Mouse (Mus musculus) heart, postnatal 0 days (tissue): Measurements from ENCODE around the gene Pmel. TPM values are rescaled to one million over a fixed set of nuclear protein-coding genes. Genes with fewer than 3 reads are reported as not detected.

Experiments used
- ATAC-seq: fragments of 200-750 bp; cut with Nextera tagmentation; 2 replicates; pipeline ENCODE4 v1.8.0; 2017; ENCODE audit warnings: low read depth, moderate number of reproducible peaks, moderate library complexity; ENCODE audit not compliant: insufficient read depth
- DNase-seq: peaks from one replicate; pipeline ENCODE4 v3.0.0-alpha.2; 2016; ENCODE audit warnings: low spot score
- H3K27ac ChIP-seq: fragments of 300-500 bp; sonication (generic); 2 replicates; pipeline ENCODE4 v1.5.1; 2014; ENCODE audit warnings: low read depth, mild to moderate bottlenecking
- H3K27me3 ChIP-seq: fragments of 300-500 bp; sonication (generic); 2 replicates; pipeline ENCODE4 v1.6.1; 2014; ENCODE audit warnings: low read length, mixed read lengths; ENCODE audit not compliant: control insufficient read depth, insufficient read depth
- H3K36me3 ChIP-seq: fragments of 300-500 bp; sonication (generic); replicated peaks from 2 replicates; pipeline ENCODE4 v1.6.1; 2014; ENCODE audit warnings: low read length, mixed read lengths; ENCODE audit not compliant: control insufficient read depth, insufficient read depth
- H3K4me1 ChIP-seq: fragments of 300-500 bp; sonication (generic); 2 replicates; pipeline ENCODE4 v1.6.1; 2014; ENCODE audit warnings: antibody characterized with exemption; ENCODE audit not compliant: control insufficient read depth, insufficient read depth
- H3K4me2 ChIP-seq: fragments of 300-500 bp; sonication (generic); 2 replicates; pipeline ENCODE4 v1.6.1; 2014; ENCODE audit warnings: low read depth, mild to moderate bottlenecking, low read length, moderate library complexity
- H3K4me3 ChIP-seq: fragments of 300-500 bp; sonication (generic); 2 replicates; pipeline ENCODE4 v1.5.1; 2014; ENCODE audit warnings: low read depth, low read length
- H3K9ac ChIP-seq: fragments of 300-500 bp; sonication (generic); replicated peaks from 2 replicates; pipeline ENCODE4 v1.6.1; 2014; ENCODE audit warnings: low read depth, low read length, mixed read lengths
- H3K9me3 ChIP-seq: fragments of 300-500 bp; sonication (generic); replicated peaks from 2 replicates; pipeline ENCODE4 v1.6.1; 2016; ENCODE audit warnings: low read length; ENCODE audit not compliant: control insufficient read depth
- CTCF ChIP-seq: IDR thresholded peaks from 2 replicates; pipeline ENCODE4 v1.5.1; 2016; ENCODE audit warnings: antibody characterized with exemption, control low read depth, low read depth
- EP300 ChIP-seq: IDR thresholded peaks from 2 replicates; pipeline ENCODE4 v1.6.1; 2016; ENCODE audit warnings: antibody characterized with exemption, low read depth
- WGBS: fragments of 180-500 bp; shearing (Covaris S2); extraction: QIAGEN DNeasy Blood & Tissue Kit; methylation state at CpG from one replicate; pipeline ENCODE4 v1.1.7; 2014; 5-methylcytosine and 5-hydroxymethylcytosine counted together
- polyA plus RNA-seq: library from polyadenylated mRNA; unstranded; fragments of >200 nt; fragmentation: Nextera tagmentation; extraction: Ambion mirVana; gene quantifications from 2 replicates; pipeline ENCODE4 v1.2.1, GENCODE M21; 2015
- total RNA-seq: library from RNA; depleted of rRNA; stranded (reverse); fragments of >200 nt; gene quantifications from 2 replicates; pipeline ENCODE4 v1.2.3, GENCODE M21; 2014; ENCODE audit warnings: low replicate concordance

The Pmel gene
- total and polyA plus RNA-seq, 2 experiments from 2014 or later, result 2.0 to 23.2 TPM

- WGBS, result 4% methylated on average over 7 of the region's 7 CpGs
- H3K9me3 ChIP-seq, result no peaks in the 10 kb centered on the region
- no peak for TF ChIP-seq EP300
- no peak for TF ChIP-seq CTCF
- peak overlapping the region; percentile 88 for H3K4me2 ChIP-seq
- H3K27me3 ChIP-seq, result no peaks in the 10 kb centered on the region
- no peak for ATAC-seq
- peak overlapping the region; percentile 71 for H3K9ac ChIP-seq
- peaks cover 19% of the 10 kb centered on the region; the same call in 1 of the 2 replicates for H3K4me1 ChIP-seq
- DNase-seq, result no peak
- H3K27ac ChIP-seq, result peak overlapping the region; percentile 82
- peak overlapping the region; percentile 68 for H3K4me3 ChIP-seq
- no peaks in the 10 kb centered on the region for H3K36me3 ChIP-seq
These were observed 39.2 kb downstream of the Pmel start for GRCm38 (mm10) chr10:128743235-128743634.

- peak overlapping the region; percentile 71 for H3K9ac ChIP-seq
- peak overlapping the region; percentile 82 for H3K27ac ChIP-seq
- peak overlapping the region; percentile 88 for H3K4me2 ChIP-seq
- ATAC-seq (peak; percentile 50), DNase-seq (peak; percentile 75)
- H3K36me3 ChIP-seq, result no peaks in the 10 kb centered on the region
- H3K9me3 ChIP-seq, result no peaks in the 10 kb centered on the region
- no peaks in the 10 kb centered on the region for H3K27me3 ChIP-seq
- H3K4me3 ChIP-seq, result peak overlapping the region; percentile 68
- WGBS, result under 1% methylated on average over 35 of the region's 37 CpGs
- TF ChIP-seq CTCF (no peak), EP300 (no peak)
- H3K4me1 ChIP-seq, result peaks cover 20% of the 10 kb centered on the region; the same call in 1 of the 2 replicates
These were observed 39.8 kb downstream of the Pmel start for GRCm38 (mm10) chr10:128743791-128744191.

GRCm38 (mm10) chr10:128744211-128744610 is 40.2 kb downstream of the Pmel start:
- Histone ChIP-seq H3K9ac (peak overlapping the region; percentile 71), H3K4me1 (peaks cover 24% of the 10 kb centered on the region), H3K27me3 (no peaks in the 10 kb centered on the region), H3K27ac (peak overlapping the region; percentile 82), H3K4me2 (peak overlapping the region; percentile 88), H3K36me3 (no peaks in the 10 kb centered on the region), H3K9me3 (no peaks in the 10 kb centered on the region), H3K4me3 (peak overlapping the region; percentile 68)
- 27% methylated on average over 8 of the region's 8 CpGs for WGBS
- DNase-seq, result no peak
- TF ChIP-seq EP300 (no peak), CTCF (no peak)
- no peak for ATAC-seq

GRCm38 (mm10) chr10:128744680-128745601 is 40.9 kb downstream of the Pmel start, which contains the start of gene Dgka:
Dgka (minus strand) TSS chr10:128744855.
- Histone ChIP-seq H3K27me3 (no peaks in the 10 kb centered on the region), H3K27ac (peak within 1 kb of the TSS; percentile 82), H3K4me2 (peak within 1 kb of the TSS; percentile 88), H3K9ac (peak within 1 kb of the TSS; percentile 71), H3K4me1 (peaks cover 28% of the 10 kb centered on the region), H3K36me3 (no peaks in the 10 kb centered on the region), H3K9me3 (no peaks in the 10 kb centered on the region), H3K4me3 (peak within 1 kb of the TSS; percentile 68)
- no peak for ATAC-seq
- DNase-seq, result peak; percentile 34
- 21% methylated on average over 18 of the region's 18 CpGs for WGBS
- TF ChIP-seq EP300 (no peak), CTCF (no peak; the same call in 1 of the 2 replicates)

DNA sequence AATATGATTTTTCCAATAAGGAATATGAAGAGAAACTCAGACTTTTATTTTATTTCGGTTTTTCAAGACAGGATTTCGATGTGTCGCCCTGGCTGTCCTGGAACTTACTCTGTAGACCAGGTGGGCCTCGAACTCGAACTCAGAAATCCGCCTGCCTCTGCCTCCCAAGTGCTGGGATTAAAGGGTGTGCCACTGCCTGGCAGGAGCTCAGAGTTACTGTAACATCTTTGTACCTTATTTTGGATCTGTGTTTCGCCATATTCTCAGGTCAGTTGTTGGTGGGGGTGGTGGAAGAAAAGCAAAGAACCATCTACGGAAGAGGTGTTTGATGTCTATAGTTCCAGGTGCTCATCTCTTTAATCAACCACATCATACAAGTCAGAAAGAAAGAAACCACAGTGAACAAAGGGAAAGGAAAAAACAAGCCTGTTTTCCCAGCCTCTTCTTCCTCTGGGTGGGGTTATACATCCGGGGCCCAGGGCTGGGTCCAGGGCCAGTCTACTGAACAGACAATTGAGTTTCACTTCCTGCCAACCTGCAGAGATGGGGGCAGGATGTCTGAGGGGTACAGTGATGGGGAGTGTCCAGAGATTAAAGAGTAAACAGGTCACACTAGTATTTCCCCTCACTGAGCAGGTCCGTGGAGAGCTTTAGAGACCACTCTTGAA is 42.1 kb downstream of the Pmel start:
- no peaks in the 10 kb centered on the region for H3K36me3 ChIP-seq

More for the DNA sequence above, 42.1 kb downstream of the Pmel start:
- TF ChIP-seq CTCF (no peak), EP300 (no peak)
- H3K9me3 ChIP-seq, result no peaks in the 10 kb centered on the region
- peak overlapping the region; percentile 88; the same call in 1 of the 2 replicates for H3K4me2 ChIP-seq
- H3K4me1 ChIP-seq, result peaks cover 28% of the 10 kb centered on the region
- peak overlapping the region; percentile 98; the same call in 1 of the 2 replicates for H3K27ac ChIP-seq
- no peak overlapping the region for H3K9ac ChIP-seq
- no peak overlapping the region; the same call in 1 of the 2 replicates for H3K4me3 ChIP-seq
- ATAC-seq, result no peak
- no peak for DNase-seq
- WGBS, result 83% methylated on average over 10 of the region's 10 CpGs
- H3K27me3 ChIP-seq, result no peaks in the 10 kb centered on the region
